Mouse (Mus musculus) B cell, adult 62 days (primary cell): Measurements from ENCODE around the gene Frmpd2. TPM values are rescaled to one million over a fixed set of nuclear protein-coding genes. Genes with fewer than 3 reads are reported as not detected.

Experiments
- total RNA-seq: library from RNA; stranded (reverse); gene quantifications from 4 replicates; pipeline ENCODE4 v1.2.4, GENCODE M21; 2023

Frmpd2 gene
- total RNA-seq: not detected in 4 replicates

DNA sequence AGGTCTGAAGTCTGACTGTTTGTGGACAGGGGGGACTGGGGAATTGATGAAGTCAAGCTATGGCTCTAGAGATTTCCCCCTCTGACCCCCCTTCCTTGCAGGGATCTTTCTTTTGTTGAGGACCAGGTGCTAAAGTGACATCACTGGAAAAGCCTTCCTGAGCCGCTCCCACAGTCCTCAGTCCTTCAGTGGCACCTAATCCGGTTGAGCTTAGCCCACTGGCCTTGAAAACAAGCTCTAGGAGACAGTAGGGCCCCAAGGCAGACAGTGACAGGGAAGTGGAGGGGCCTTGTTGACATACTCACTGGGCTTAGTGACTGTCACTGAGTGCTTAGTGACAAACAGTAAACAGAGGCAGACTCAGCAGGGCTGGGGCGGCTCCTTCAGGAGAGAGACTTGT lies at the start of gene Frmpd2:
TSS of gene Frmpd2 (plus strand) at position 366 of the 400 bp plus-strand sequence.

DNA sequence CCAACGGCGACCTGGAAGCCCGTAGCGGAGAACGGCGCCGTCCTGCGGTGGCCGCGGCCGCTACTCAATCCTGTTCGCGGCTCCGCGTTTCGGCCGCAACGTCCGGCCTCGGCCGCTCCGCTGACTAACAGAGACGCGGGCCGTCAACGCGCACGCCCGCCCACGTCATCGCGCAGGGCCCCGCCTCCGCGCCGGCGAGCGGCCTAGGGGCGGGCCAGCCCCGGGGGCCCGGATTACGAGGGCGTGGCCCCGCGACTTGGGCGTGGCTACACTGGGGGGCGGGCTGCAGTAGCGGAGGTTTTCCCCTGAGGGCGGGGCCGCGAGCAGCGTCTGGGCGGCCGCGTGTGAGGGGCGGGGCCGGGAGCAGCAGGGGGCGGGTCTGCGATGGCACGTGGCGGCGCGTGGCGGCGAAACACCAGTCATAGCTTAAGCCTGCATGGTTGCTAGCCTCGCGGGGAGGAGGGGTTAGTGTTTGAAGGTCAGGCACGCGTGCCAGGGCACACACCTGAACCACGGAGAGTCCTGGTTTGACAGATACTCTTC lies 24.4 kb upstream of the Frmpd2 start, which contains the start of gene Mapk8:
TSS of gene Mapk8 (minus strand) at position 132 of the 543 bp plus-strand sequence.

DNA sequence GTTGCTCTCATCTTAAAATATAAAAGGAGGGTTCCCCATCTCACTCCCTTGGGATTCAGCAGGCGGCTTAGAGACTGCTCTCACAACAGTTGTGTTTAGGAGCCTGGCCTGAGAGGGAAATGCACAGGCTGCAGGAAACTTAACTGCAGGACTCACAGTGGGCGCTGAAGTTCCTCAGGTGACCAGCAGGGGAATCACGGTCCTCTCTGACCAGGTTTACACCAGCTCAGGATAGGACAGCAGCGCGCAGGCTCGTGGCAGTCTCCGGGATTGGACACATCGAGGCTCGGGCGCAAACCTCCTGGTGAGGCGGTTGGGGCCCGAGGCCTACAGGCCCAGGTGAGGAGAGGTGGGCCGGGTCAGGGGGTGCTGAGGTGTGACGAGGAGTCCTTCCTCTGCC lies 117.5 kb downstream of the Frmpd2 start, which contains the start of gene Ptpn20:
TSS of gene Ptpn20 (plus strand) at position 257 of the 400 bp plus-strand sequence.

Other genes with a start within 250 kb of the Frmpd2 start
- gene Mapk8, start 24.5 kb upstream of the Frmpd2 start, total RNA-seq: 35.0 to 40.3 TPM (median 36.8 TPM) in 4 replicates
- not detected in 4 replicates for gene Ptpn20, start 117.5 kb downstream of the Frmpd2 start, total RNA-seq